Mouse (Mus musculus) cortical plate, adult 2 months (tissue): ENCODE results near the gene Gm9945.

Experiments
- CTCF ChIP-seq: fragments of 200-500 bp; IDR thresholded peaks from 2 replicates; pipeline ENCODE4 v1.5.1; 2011; ENCODE audit warnings: mild to moderate bottlenecking, control low read depth, low read length; ENCODE audit not compliant: insufficient read depth; ENCODE audit errors: extremely low read depth
- POLR2A ChIP-seq: fragments of 200-500 bp; IDR thresholded peaks from 2 replicates; pipeline ENCODE4 v1.6.1; 2011; ENCODE audit warnings: mild to moderate bottlenecking, low read length, control low read depth; ENCODE audit not compliant: insufficient read depth; ENCODE audit errors: extremely low read depth

- TF ChIP-seq POLR2A, result no peak
- TF ChIP-seq CTCF, result no peak
Observed at GRCm38 (mm10) chr11:53430300-53430669, 49.7 kb upstream of the Gm9945 start.
